Mouse (Mus musculus): Measurements from ENCODE around the gene Pgrmc2. TPM values are rescaled to one million over a fixed set of nuclear protein-coding genes. Genes with fewer than 3 reads are reported as not detected.

The Pgrmc2 gene
- total and polyA plus RNA-seq, 3 experiments: 23.2 to 52.8 TPM; not detected in 1

DNA sequence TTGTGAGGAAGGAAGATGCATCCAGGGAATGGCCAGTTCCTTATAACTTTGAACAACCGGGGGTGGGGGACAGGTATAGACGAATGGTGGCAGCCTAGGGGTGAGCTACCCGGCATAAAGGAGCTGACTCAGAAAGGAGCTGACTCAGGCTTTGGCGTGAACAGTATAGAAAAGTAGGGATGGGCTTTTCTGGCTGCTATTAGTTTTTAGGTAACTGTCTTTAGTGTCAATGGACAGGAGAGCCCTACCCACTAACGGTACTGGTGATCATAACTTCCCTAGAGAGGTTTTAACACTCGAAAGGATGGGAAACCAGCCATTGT, 905 bp upstream of the Pgrmc2 start:
- H3K4me3 ChIP-seq (ENCODE audit: control insufficient read depth in 1 of 2, insufficient read depth in 1 of 2, low read depth in 2 of 2, low read length in 2 of 2): peak overlapping the region; percentile 93
- TF ChIP-seq TBP (IDR thresholded peaks at IDR 0.05; ENCODE audit: low read depth, low read length): 0 out of 2 replicates have a peak, but pooled peaks have one; percentile 30
- no peak for TF ChIP-seq KAT2A (conservative IDR thresholded peaks at IDR 0.05; ENCODE audit: low read depth, low read length)
- TF ChIP-seq GABPA (IDR thresholded peaks at IDR 0.05; ENCODE audit: low read depth, low read length): no peak
- 0 out of 2 replicates have a peak, but pooled peaks have one; percentile 3 for TF ChIP-seq SMC3 (IDR thresholded peaks at IDR 0.05; ENCODE audit: low read depth, low read length)
- TF ChIP-seq JUND (IDR thresholded peaks at IDR 0.05; ENCODE audit: low read depth, low read length): no peak
- TF ChIP-seq MAFK (IDR thresholded peaks at IDR 0.05; ENCODE audit: borderline replicate concordance, low read depth, low read length): peak; percentile 71; the same call in 1 of the 2 replicates
- 0 out of 4 replicates have a peak, but pooled peaks of 1 of the 2 experiments have one; percentile 16 for TF ChIP-seq EP300 (IDR thresholded peaks at IDR 0.05; ENCODE audit: low read depth in 1 of 2, low read length in 2 of 2)
- no peak for TF ChIP-seq CHD2 (IDR thresholded peaks at IDR 0.05; ENCODE audit: low read length)
- TF ChIP-seq GATA1 (IDR thresholded peaks at IDR 0.05; ENCODE audit: low read depth, low read length): no peak
- 0 out of 2 replicates have a peak, but pooled peaks have one; percentile 23 for TF ChIP-seq CHD1 (IDR thresholded peaks at IDR 0.05; ENCODE audit: low read depth, low read length)
- no peak; the same call in 1 of the 2 replicates for TF ChIP-seq ZNF384 (IDR thresholded peaks at IDR 0.05; ENCODE audit: low read depth, low read length)
- TF ChIP-seq MAZ (IDR thresholded peaks at IDR 0.05; ENCODE audit: low read depth, low read length): no peak
- no peaks in the 10 kb centered on the region for H3K9me3 ChIP-seq (replicated peaks; ENCODE audit: insufficient read depth, low read length)
- peaks cover 0 to 17% of the 10 kb centered on the region in 2 experiments; a peak in 2 of 4 replicates for H3K36me3 ChIP-seq (ENCODE audit: control insufficient read depth in 1 of 2, insufficient read depth in 2 of 2, low read length in 2 of 2)
- peak overlapping the region; percentile 98 for H3K9ac ChIP-seq (ENCODE audit: control insufficient read depth, low read depth, low read length, poor library complexity, severe bottlenecking)
- peaks cover 0 to 11% of the 10 kb centered on the region in 2 experiments; a peak in 3 of 4 replicates for H3K4me1 ChIP-seq (ENCODE audit: control insufficient read depth in 1 of 2, insufficient read depth in 2 of 2, low read length in 2 of 2)
- no peak for DNase-seq (ENCODE audit: low read depth, low spot score)
- H3K79me2 ChIP-seq (ENCODE audit: control insufficient read depth, insufficient read depth, low read length, poor library complexity): peaks cover 24% of the 10 kb centered on the region
- H3K27ac ChIP-seq (ENCODE audit: control insufficient read depth, low read depth, low read length): peak overlapping the region; percentile 83
- no peaks in the 10 kb centered on the region for H3K27me3 ChIP-seq (ENCODE audit: control insufficient read depth in 1 of 2, insufficient read depth in 2 of 2, low read length in 2 of 2)

- peak overlapping the region; percentile 92 for H3K9ac ChIP-seq (ENCODE audit: control insufficient read depth, low read depth, low read length, poor library complexity, severe bottlenecking)
- peaks cover 0 to 11% of the 10 kb centered on the region in 2 experiments; a peak in 3 of 4 replicates for H3K4me1 ChIP-seq (ENCODE audit: control insufficient read depth in 1 of 2, insufficient read depth in 2 of 2, low read length in 2 of 2)
- no peak for DNase-seq (ENCODE audit: low read depth, low spot score)
- H3K4me3 ChIP-seq (ENCODE audit: control insufficient read depth in 1 of 2, insufficient read depth in 1 of 2, low read depth in 2 of 2, low read length in 2 of 2): peak overlapping the region; percentile 94
- H3K27me3 ChIP-seq (ENCODE audit: control insufficient read depth in 1 of 2, insufficient read depth in 2 of 2, low read length in 2 of 2): no peaks in the 10 kb centered on the region
- H3K9me3 ChIP-seq (replicated peaks; ENCODE audit: insufficient read depth, low read length): no peaks in the 10 kb centered on the region
- peak overlapping the region; percentile 62 for H3K27ac ChIP-seq (ENCODE audit: control insufficient read depth, low read depth, low read length)
- H3K79me2 ChIP-seq (ENCODE audit: control insufficient read depth, insufficient read depth, low read length, poor library complexity): peaks cover 31% of the 10 kb centered on the region
- TF ChIP-seq MAZ (IDR thresholded peaks at IDR 0.05; ENCODE audit: low read depth, low read length): no peak
- peak; percentile 16; the same call in 1 of the 2 replicates for TF ChIP-seq MAX (IDR thresholded peaks at IDR 0.05; ENCODE audit: low read length)
- TF ChIP-seq MAFK (IDR thresholded peaks at IDR 0.05; ENCODE audit: borderline replicate concordance, low read depth, low read length): no peak
- peak; percentile 46; the same call in 1 of the 2 replicates for TF ChIP-seq UBTF (IDR thresholded peaks at IDR 0.05; ENCODE audit: borderline replicate concordance, insufficient read depth, low read depth, low read length)
- peaks cover 0 to 17% of the 10 kb centered on the region in 2 experiments; a peak in 2 of 4 replicates for H3K36me3 ChIP-seq (ENCODE audit: control insufficient read depth in 1 of 2, insufficient read depth in 2 of 2, low read length in 2 of 2)
These were observed 344 bp downstream of the Pgrmc2 start for GRCm38 (mm10) chr3:41082520-41082884.

Data from MEL (cell line).